Mouse (Mus musculus): ENCODE data around the gene Znrf4. TPM values are rescaled to one million over a fixed set of nuclear protein-coding genes. Genes with fewer than 3 reads are reported as not detected.

Znrf4 gene
- polyA plus RNA-seq (2015; fragmentation: Nextera tagmentation; extraction: Ambion mirVana), result not detected in 2 replicates

- no peak for ATAC-seq (replicated peaks)
- H3K36me3 ChIP-seq (replicated peaks), result no peaks in the 10 kb centered on the region
- no peak within 1 kb of the TSS for H3K9ac ChIP-seq
- peak within 1 kb of the TSS; percentile 46 for H3K4me2 ChIP-seq
- H3K27me3 ChIP-seq (replicated peaks), result peaks cover 28% of the 10 kb centered on the region
- H3K27ac ChIP-seq, result no peak within 1 kb of the TSS
- peak within 1 kb of the TSS; percentile 27 for H3K4me3 ChIP-seq
- peaks cover 34% of the 10 kb centered on the region for H3K4me1 ChIP-seq
- no peaks in the 10 kb centered on the region for H3K9me3 ChIP-seq
- WGBS, result 68% methylated on average over 22 of the region's 22 CpGs
Measured at GRCm38 (mm10) chr17:56512310-56512709, at the start of gene Znrf4. TSS of gene Znrf4 (minus strand) at chr17:56512431.

GRCm38 (mm10) chr17:56561866-56562265 is 49.6 kb upstream of the Znrf4 start:
- H3K4me1 ChIP-seq, result no peaks in the 10 kb centered on the region
- no peaks in the 10 kb centered on the region for H3K27me3 ChIP-seq (replicated peaks)
- WGBS, result 95% methylated on average over 2 of the region's 2 CpGs
- H3K9ac ChIP-seq, result no peak overlapping the region
- no peak overlapping the region for H3K4me3 ChIP-seq
- peaks cover 57% of the 10 kb centered on the region for H3K36me3 ChIP-seq (replicated peaks)
- no peaks in the 10 kb centered on the region for H3K9me3 ChIP-seq
- H3K27ac ChIP-seq, result no peak overlapping the region
- no peak overlapping the region for H3K4me2 ChIP-seq
- ATAC-seq (replicated peaks), result no peak

GRCm38 (mm10) chr17:56560131-56560530 is 47.9 kb upstream of the Znrf4 start:
- no peaks in the 10 kb centered on the region for H3K9me3 ChIP-seq
- no peak overlapping the region for H3K9ac ChIP-seq
- H3K4me2 ChIP-seq, result no peak overlapping the region
- H3K36me3 ChIP-seq (replicated peaks), result peaks cover 40% of the 10 kb centered on the region
- no peak overlapping the region for H3K4me3 ChIP-seq
- WGBS, result 72% methylated on average over 1 of the region's 1 CpGs
- no peak overlapping the region for H3K27ac ChIP-seq
- no peaks in the 10 kb centered on the region for H3K4me1 ChIP-seq
- ATAC-seq (replicated peaks), result no peak
- no peaks in the 10 kb centered on the region for H3K27me3 ChIP-seq (replicated peaks)

GRCm38 (mm10) chr17:56559386-56559785 is 47.2 kb upstream of the Znrf4 start:
- no peaks in the 10 kb centered on the region for H3K9me3 ChIP-seq
- ATAC-seq (replicated peaks), result no peak
- 78% methylated on average over 3 of the region's 3 CpGs for WGBS
- no peaks in the 10 kb centered on the region for H3K27me3 ChIP-seq (replicated peaks)
- no peak overlapping the region for H3K9ac ChIP-seq
- H3K4me3 ChIP-seq, result no peak overlapping the region
- H3K4me2 ChIP-seq, result no peak overlapping the region
- H3K27ac ChIP-seq, result no peak overlapping the region
- H3K4me1 ChIP-seq, result no peaks in the 10 kb centered on the region
- peaks cover 32% of the 10 kb centered on the region for H3K36me3 ChIP-seq (replicated peaks)

- no peak overlapping the region for H3K9ac ChIP-seq
- H3K9me3 ChIP-seq, result no peaks in the 10 kb centered on the region
- H3K27me3 ChIP-seq (replicated peaks), result no peaks in the 10 kb centered on the region
- H3K4me3 ChIP-seq, result no peak overlapping the region
- WGBS, result 21% methylated on average over 3 of the region's 3 CpGs
- H3K36me3 ChIP-seq (replicated peaks), result peaks cover 23% of the 10 kb centered on the region
- H3K4me2 ChIP-seq, result no peak overlapping the region
- no peaks in the 10 kb centered on the region for H3K4me1 ChIP-seq
- H3K27ac ChIP-seq, result no peak overlapping the region
- ATAC-seq (replicated peaks), result peak; percentile 50
Measured at GRCm38 (mm10) chr17:56558448-56558847, 46.2 kb upstream of the Znrf4 start.

GRCm38 (mm10) chr17:56554122-56554551 is 41.9 kb upstream of the Znrf4 start, which contains the start of gene Gm20219:
TSS of gene Gm20219 (minus strand) at chr17:56554387.
- H3K36me3 ChIP-seq (replicated peaks), result no peaks in the 10 kb centered on the region
- peaks cover 20% of the 10 kb centered on the region for H3K4me1 ChIP-seq
- peak within 1 kb of the TSS; percentile 81; the same call in 1 of the 2 replicates for H3K27ac ChIP-seq
- H3K4me3 ChIP-seq, result no peak within 1 kb of the TSS
- H3K27me3 ChIP-seq (replicated peaks), result no peaks in the 10 kb centered on the region
- H3K9ac ChIP-seq, result no peak within 1 kb of the TSS
- H3K4me2 ChIP-seq, result no peak within 1 kb of the TSS
- no peak for ATAC-seq (replicated peaks)
- H3K9me3 ChIP-seq, result no peaks in the 10 kb centered on the region
- 82% methylated on average over 20 of the region's 20 CpGs for WGBS

GRCm38 (mm10) chr17:56552781-56553363 is 40.6 kb upstream of the Znrf4 start:
- no peak overlapping the region for H3K4me3 ChIP-seq
- H3K4me2 ChIP-seq, result no peak overlapping the region
- H3K36me3 ChIP-seq (replicated peaks), result no peaks in the 10 kb centered on the region
- H3K4me1 ChIP-seq, result peaks cover 26% of the 10 kb centered on the region
- 54% methylated on average over 5 of the region's 5 CpGs for WGBS
- no peaks in the 10 kb centered on the region for H3K27me3 ChIP-seq (replicated peaks)
- ATAC-seq (replicated peaks), result peak; percentile 7
- peak overlapping the region; percentile 81 for H3K27ac ChIP-seq
- no peak overlapping the region for H3K9ac ChIP-seq
- H3K9me3 ChIP-seq, result no peaks in the 10 kb centered on the region

- Histone ChIP-seq H3K4me3 (no peak overlapping the region), H3K27ac (peak overlapping the region; percentile 81), H3K36me3 (replicated peaks) (no peaks in the 10 kb centered on the region), H3K9ac (no peak overlapping the region), H3K9me3 (no peaks in the 10 kb centered on the region), H3K4me2 (no peak overlapping the region), H3K27me3 (replicated peaks) (no peaks in the 10 kb centered on the region), H3K4me1 (peaks cover 32% of the 10 kb centered on the region)
- ATAC-seq (replicated peaks), result peak; percentile 82
- WGBS, result 18% methylated on average over 6 of the region's 6 CpGs
Measured at GRCm38 (mm10) chr17:56551841-56552581, 39.8 kb upstream of the Znrf4 start.

GRCm38 (mm10) chr17:56550784-56551475 is 38.7 kb upstream of the Znrf4 start:
- Histone ChIP-seq H3K9me3 (no peaks in the 10 kb centered on the region), H3K9ac (no peak overlapping the region), H3K27me3 (replicated peaks) (no peaks in the 10 kb centered on the region), H3K4me3 (no peak overlapping the region), H3K36me3 (replicated peaks) (no peaks in the 10 kb centered on the region), H3K27ac (peak overlapping the region; percentile 81), H3K4me1 (peaks cover 37% of the 10 kb centered on the region), H3K4me2 (no peak overlapping the region)
- ATAC-seq (replicated peaks), result no peak
- 79% methylated on average over 12 of the region's 12 CpGs for WGBS

- Histone ChIP-seq H3K36me3 (replicated peaks) (no peaks in the 10 kb centered on the region), H3K27ac (peak overlapping the region; percentile 13), H3K27me3 (replicated peaks) (no peaks in the 10 kb centered on the region), H3K9ac (no peak overlapping the region), H3K4me2 (no peak overlapping the region), H3K4me3 (no peak overlapping the region), H3K4me1 (peaks cover 40% of the 10 kb centered on the region), H3K9me3 (no peaks in the 10 kb centered on the region)
- no peak for ATAC-seq (replicated peaks)
- WGBS, result 31% methylated on average over 4 of the region's 4 CpGs
Measured at GRCm38 (mm10) chr17:56548605-56549105, 36.4 kb upstream of the Znrf4 start.

- H3K4me2 ChIP-seq, result no peak overlapping the region
- H3K36me3 ChIP-seq (replicated peaks), result no peaks in the 10 kb centered on the region
- H3K27ac ChIP-seq, result peak overlapping the region; percentile 13
- peaks cover 40% of the 10 kb centered on the region for H3K4me1 ChIP-seq
- no peak overlapping the region for H3K4me3 ChIP-seq
- H3K9ac ChIP-seq, result no peak overlapping the region
- ATAC-seq (replicated peaks), result no peak
- H3K9me3 ChIP-seq, result no peaks in the 10 kb centered on the region
- no peaks in the 10 kb centered on the region for H3K27me3 ChIP-seq (replicated peaks)
- 57% methylated on average over 9 of the region's 9 CpGs for WGBS
Measured at GRCm38 (mm10) chr17:56547846-56548604, 35.8 kb upstream of the Znrf4 start.

All from midbrain, embryonic 15.5 days (tissue).